Mouse (Mus musculus) limb, embryonic 10.5 days (tissue): ENCODE results near the gene Pgghg. TPM values are rescaled to one million over a fixed set of nuclear protein-coding genes. Genes with fewer than 3 reads are reported as not detected.

ENCODE experiments used
- DNase-seq: peaks from one replicate; pipeline ENCODE4 v3.0.0-alpha.2; 2017; ENCODE audit warnings: low spot score
- H3K27ac ChIP-seq: fragments of 300-500 bp; sonication (generic); 2 replicates; pipeline ENCODE4 v1.5.1; 2016; ENCODE audit warnings: mild to moderate bottlenecking
- H3K27me3 ChIP-seq: fragments of 300-500 bp; sonication (generic); 2 replicates; pipeline ENCODE4 v1.6.1; 2016; ENCODE audit warnings: low read depth, mild to moderate bottlenecking; ENCODE audit not compliant: poor library complexity, severe bottlenecking
- H3K36me3 ChIP-seq: fragments of 300-500 bp; sonication (generic); 2 replicates; pipeline ENCODE4 v1.6.1; 2016; ENCODE audit warnings: mild to moderate bottlenecking, moderate library complexity
- H3K4me1 ChIP-seq: fragments of 300-500 bp; sonication (generic); 2 replicates; pipeline ENCODE4 v1.6.1; 2016
- H3K4me3 ChIP-seq: fragments of 300-500 bp; sonication (generic); 2 replicates; pipeline ENCODE4 v1.5.1; 2016; ENCODE audit warnings: mild to moderate bottlenecking, moderate library complexity
- H3K9me3 ChIP-seq: fragments of 300-500 bp; sonication (generic); replicated peaks from 2 replicates; pipeline ENCODE4 v1.6.1; 2016; ENCODE audit warnings: mild to moderate bottlenecking
- WGBS: fragments of 180-500 bp; shearing (Covaris S2); methylation state at CpG from one replicate; pipeline ENCODE4 v1.1.7; 2016; 5-methylcytosine and 5-hydroxymethylcytosine counted together
- polyA plus RNA-seq: library from polyadenylated mRNA; unstranded; fragments of >200 nt; fragmentation: Nextera tagmentation; extraction: Ambion mirVana; gene quantifications from 2 replicates; pipeline ENCODE4 v1.2.1, GENCODE M21; 2016

Gene Pgghg
- polyA plus RNA-seq, 1 experiment from 2014 or later, result 15.4 TPM

- H3K27ac ChIP-seq, result no peak overlapping the region
These were observed 47.8 kb downstream of the Pgghg start for GRCm38 (mm10) chr7:140989022-140989421.

GRCm38 (mm10) chr7:140990185-140990584 is 49.0 kb downstream of the Pgghg start:
- Histone ChIP-seq H3K9me3 (no peaks in the 10 kb centered on the region), H3K27ac (peak overlapping the region; percentile 37; the same call in 1 of the 2 replicates), H3K4me3 (no peak overlapping the region), H3K27me3 (no peaks in the 10 kb centered on the region), H3K36me3 (no peaks in the 10 kb centered on the region), H3K4me1 (peaks cover 16% of the 10 kb centered on the region)
- DNase-seq, result no peak
- 68% methylated on average over 6 of the region's 6 CpGs for WGBS

More at GRCm38 (mm10) chr7:140989022-140989421, 47.8 kb downstream of the Pgghg start:
- peaks cover 16% of the 10 kb centered on the region for H3K4me1 ChIP-seq
- 83% methylated on average over 4 of the region's 4 CpGs for whole genome bisulfite sequencing
- DNase-seq, result no peak
- H3K27me3 ChIP-seq, result no peaks in the 10 kb centered on the region
- H3K4me3 ChIP-seq, result no peak overlapping the region
- H3K36me3 ChIP-seq, result no peaks in the 10 kb centered on the region
- no peaks in the 10 kb centered on the region for H3K9me3 ChIP-seq

- Histone ChIP-seq H3K9me3 (no peaks in the 10 kb centered on the region), H3K36me3 (no peaks in the 10 kb centered on the region), H3K27me3 (no peaks in the 10 kb centered on the region), H3K27ac (peak overlapping the region; percentile 37; the same call in 1 of the 2 replicates), H3K4me1 (peaks cover 16% of the 10 kb centered on the region), H3K4me3 (no peak overlapping the region)
- 60% methylated on average over 5 of the region's 5 CpGs for WGBS
- DNase-seq, result no peak
These were observed 49.4 kb downstream of the Pgghg start for GRCm38 (mm10) chr7:140990622-140991021.

- 85% methylated on average over 14 of the region's 14 CpGs for WGBS
- H3K4me1 ChIP-seq, result peaks cover 16% of the 10 kb centered on the region
- H3K27me3 ChIP-seq, result no peaks in the 10 kb centered on the region
- H3K27ac ChIP-seq, result peak overlapping the region; percentile 56; the same call in 1 of the 2 replicates
- no peak for DNase-seq
- no peak overlapping the region for H3K4me3 ChIP-seq
- no peaks in the 10 kb centered on the region for H3K36me3 ChIP-seq
- no peaks in the 10 kb centered on the region for H3K9me3 ChIP-seq
These were observed 50.0 kb downstream of the Pgghg start for GRCm38 (mm10) chr7:140991117-140991689.

Other genes with a start within 250 kb of the Pgghg start
- not detected in 2 replicates for gene Olfr541, start 244.1 kb upstream of the Pgghg start, polyA plus RNA-seq
- 0.09 TPM in 2 replicates for gene Cyp2e1, start 177.7 kb upstream of the Pgghg start, polyA plus RNA-seq
- 0.10 and 0.23 TPM in 2 replicates for gene Syce1, start 153.5 kb upstream of the Pgghg start, polyA plus RNA-seq
- 2.1 and 2.2 TPM in 2 replicates for gene Zfp941, start 119.2 kb upstream of the Pgghg start, polyA plus RNA-seq
- 0.75 and 0.95 TPM in 2 replicates for gene Urah, start 106.4 kb upstream of the Pgghg start, polyA plus RNA-seq
- not detected in 2 replicates for gene Scgb1c1, start 95.8 kb upstream of the Pgghg start, polyA plus RNA-seq
- not detected in 2 replicates for gene Odf3, start 93.6 kb upstream of the Pgghg start, polyA plus RNA-seq
- not detected in 2 replicates for gene Gm45785, start 85.1 kb upstream of the Pgghg start, polyA plus RNA-seq
- 45.2 and 54.2 TPM in 2 replicates for gene Ric8a, start 84.4 kb upstream of the Pgghg start, polyA plus RNA-seq
- 23.0 and 26.1 TPM in 2 replicates for gene Bet1l, start 83.8 kb upstream of the Pgghg start, polyA plus RNA-seq
- gene Psmd13, start 59.4 kb upstream of the Pgghg start, polyA plus RNA-seq, result 353 and 364 TPM in 2 replicates
- gene Sirt3, start 59.1 kb upstream of the Pgghg start, polyA plus RNA-seq, result 25.4 and 27.6 TPM in 2 replicates
- 0.49 TPM in 1 of 2 replicates, not detected in the other for gene Cox8b, start 40.9 kb upstream of the Pgghg start, polyA plus RNA-seq
- gene Nlrp6, start 20.5 kb upstream of the Pgghg start, polyA plus RNA-seq, result 0.06 and 0.26 TPM in 2 replicates
- gene Ifitm5, start 8.9 kb downstream of the Pgghg start, polyA plus RNA-seq, result 4.2 and 5.9 TPM in 2 replicates
- gene Gm45717, start 14.5 kb downstream of the Pgghg start, polyA plus RNA-seq, result not detected in 2 replicates
- 904 and 922 TPM in 2 replicates for gene Ifitm2, start 14.6 kb downstream of the Pgghg start, polyA plus RNA-seq
- 27.9 and 43.1 TPM in 2 replicates for gene Ifitm1, start 25.8 kb downstream of the Pgghg start, polyA plus RNA-seq
- 54.0 and 56.4 TPM in 2 replicates for gene Ifitm3, start 69.4 kb downstream of the Pgghg start, polyA plus RNA-seq
- gene Ifitm6, start 76.5 kb downstream of the Pgghg start, polyA plus RNA-seq, result 0.31 TPM in 1 of 2 replicates, not detected in the other
- not detected in 2 replicates for gene Gm17387, start 87.7 kb downstream of the Pgghg start, polyA plus RNA-seq
- 26.2 and 30.7 TPM in 2 replicates for gene B4galnt4, start 119.7 kb downstream of the Pgghg start, polyA plus RNA-seq
- 6.0 and 8.2 TPM in 2 replicates for gene Pkp3, start 136.8 kb downstream of the Pgghg start, polyA plus RNA-seq
- 2.3 TPM in 2 replicates for gene Sigirr, start 159.2 kb downstream of the Pgghg start, polyA plus RNA-seq
- gene Ano9, start 176.4 kb downstream of the Pgghg start, polyA plus RNA-seq, result 0.64 and 0.67 TPM in 2 replicates
- 85.6 and 95.2 TPM in 2 replicates for gene Ptdss2, start 181.0 kb downstream of the Pgghg start, polyA plus RNA-seq
- gene Rnh1, start 231.5 kb downstream of the Pgghg start, polyA plus RNA-seq, result 67.7 and 85.0 TPM in 2 replicates